Mouse (Mus musculus) limb, embryonic 12.5 days (tissue): ENCODE measurements around the gene Tango2. TPM values are rescaled to one million over a fixed set of nuclear protein-coding genes. Genes with fewer than 3 reads are reported as not detected.

Experiments used
- ATAC-seq: fragments of 200-750 bp; cut with Nextera tagmentation; 2 replicates; pipeline ENCODE4 v1.8.0; 2017; ENCODE audit warnings: low read depth, moderate TSS enrichment; ENCODE audit not compliant: insufficient number of reproducible peaks, insufficient read depth, low FRiP score, low TSS enrichment
- H3K27ac ChIP-seq: fragments of 300-500 bp; sonication (generic); 2 replicates; pipeline ENCODE4 v1.5.1; 2016; ENCODE audit warnings: mild to moderate bottlenecking, moderate library complexity
- H3K27me3 ChIP-seq: fragments of 300-500 bp; sonication (generic); 2 replicates; pipeline ENCODE4 v1.6.1; 2016; ENCODE audit warnings: mild to moderate bottlenecking, moderate library complexity
- H3K36me3 ChIP-seq: fragments of 300-500 bp; sonication (generic); 2 replicates; pipeline ENCODE4 v1.6.1; 2016; ENCODE audit warnings: mild to moderate bottlenecking, moderate library complexity
- H3K4me1 ChIP-seq: fragments of 300-500 bp; sonication (generic); replicated peaks from 2 replicates; pipeline ENCODE4 v1.6.1; 2016
- H3K4me2 ChIP-seq: fragments of 300-500 bp; sonication (generic); 2 replicates; pipeline ENCODE4 v1.6.1; 2016; ENCODE audit warnings: mild to moderate bottlenecking, moderate library complexity
- H3K4me3 ChIP-seq: fragments of 300-500 bp; sonication (generic); replicated peaks from 2 replicates; pipeline ENCODE4 v1.5.1; 2016; ENCODE audit warnings: mild to moderate bottlenecking
- H3K9ac ChIP-seq: fragments of 300-500 bp; sonication (generic); replicated peaks from 2 replicates; pipeline ENCODE4 v1.6.1; 2016; ENCODE audit warnings: mild to moderate bottlenecking, moderate library complexity
- H3K9me3 ChIP-seq: fragments of 300-500 bp; sonication (generic); 2 replicates; pipeline ENCODE4 v1.6.1; 2016; ENCODE audit warnings: mild to moderate bottlenecking, moderate library complexity
- WGBS: fragments of 180-500 bp; shearing (Covaris S2); methylation state at CpG from one replicate; pipeline ENCODE4 v1.1.7; 2016; 5-methylcytosine and 5-hydroxymethylcytosine counted together
- polyA plus RNA-seq: library from polyadenylated mRNA; unstranded; fragments of >200 nt; fragmentation: Nextera tagmentation; extraction: Ambion mirVana; gene quantifications from 2 replicates; pipeline ENCODE4 v1.2.1, GENCODE M21; 2016

Gene Tango2
- polyA plus RNA-seq, result 21.7 and 21.8 TPM in 2 replicates

DNA sequence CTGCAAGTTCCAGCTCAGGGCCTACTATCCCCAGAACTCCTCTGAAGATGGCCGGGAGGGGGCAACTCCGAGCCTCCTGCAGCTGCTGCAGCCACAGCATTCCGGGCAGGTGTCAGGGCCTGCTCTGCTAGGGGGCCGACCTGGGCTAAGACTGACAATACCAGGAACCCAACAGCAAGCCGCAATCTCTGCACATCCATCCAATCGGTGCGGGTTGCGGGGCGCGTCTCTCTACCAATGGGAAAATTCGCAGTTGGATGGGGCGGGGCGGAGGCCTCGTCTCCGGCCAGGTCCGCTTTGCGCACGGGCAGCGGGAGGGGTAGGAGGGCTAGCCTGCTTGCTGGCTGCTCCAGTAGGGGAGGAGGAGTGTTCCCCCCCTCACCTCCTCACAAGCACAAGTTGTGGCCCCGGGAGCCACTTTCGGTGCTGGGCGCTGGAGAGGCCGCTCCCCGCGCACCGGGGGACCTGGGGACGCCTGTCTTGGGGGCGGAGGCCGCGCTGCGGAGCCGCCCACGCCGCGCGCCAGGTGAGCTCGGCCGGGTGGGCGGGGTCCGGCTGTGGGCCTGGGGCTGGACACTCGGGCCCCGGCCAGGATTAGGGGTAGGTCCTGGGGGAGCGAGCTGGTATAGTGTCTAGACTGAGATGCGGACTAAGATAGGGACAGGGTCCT, at the start of gene Tango2, which contains the start of gene Arvcf:
Tango2 (minus strand) TSS at position 173 of the 670 bp plus-strand sequence.
Arvcf (plus strand) TSS at position 252 of the 670 bp plus-strand sequence.
- WGBS, result under 1% methylated on average over 44 of the region's 44 CpGs
- peak; percentile 84 for ATAC-seq

DNA sequence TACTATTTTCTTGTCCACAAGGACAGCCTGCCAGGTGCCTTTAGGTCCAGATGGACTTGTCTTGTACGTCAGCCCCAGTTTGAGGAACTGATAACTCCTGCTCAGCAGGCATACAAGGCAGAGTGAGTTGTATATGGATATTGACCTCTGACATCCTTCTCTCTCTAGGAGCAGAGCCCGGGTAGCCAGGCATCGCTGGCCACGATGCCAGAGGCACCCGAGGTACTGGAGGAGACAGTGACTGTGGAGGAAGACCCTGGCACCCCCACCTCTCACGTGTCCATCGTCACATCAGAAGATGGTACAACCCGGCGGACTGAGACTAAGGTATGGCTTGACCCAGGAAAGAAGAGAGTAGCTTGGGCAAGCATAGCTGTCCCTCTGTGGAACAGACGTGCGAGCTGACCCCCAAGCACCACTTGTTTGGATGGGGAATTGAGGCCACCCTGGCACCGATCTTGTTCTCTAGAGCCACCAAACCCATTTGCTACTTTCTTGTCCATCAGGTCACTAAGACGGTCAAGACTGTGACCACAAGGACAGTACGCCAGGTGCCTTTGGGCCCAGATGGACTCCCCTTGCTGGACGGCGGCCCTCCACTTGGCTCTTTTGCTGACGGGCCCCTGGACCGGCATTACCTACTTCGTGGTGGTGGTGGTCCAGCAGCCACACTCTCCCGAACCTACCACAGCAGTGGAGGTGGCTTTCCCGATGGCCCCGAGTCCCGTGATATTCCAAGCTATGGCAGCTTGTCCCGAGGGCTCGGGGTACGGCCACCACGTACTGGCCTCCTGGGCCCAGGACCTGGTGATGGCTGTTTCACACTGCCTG, 49.1 kb upstream of the Tango2 start:
- peaks cover 42% of the 10 kb centered on the region for H3K4me1 ChIP-seq
- H3K27me3 ChIP-seq, result no peaks in the 10 kb centered on the region
- no peak overlapping the region for H3K4me3 ChIP-seq
- H3K9me3 ChIP-seq, result no peaks in the 10 kb centered on the region
- 95% methylated on average over 27 of the region's 27 CpGs for WGBS
- H3K9ac ChIP-seq, result no peak overlapping the region
- no peak overlapping the region for H3K27ac ChIP-seq
- no peak overlapping the region for H3K4me2 ChIP-seq
- no peak for ATAC-seq
- H3K36me3 ChIP-seq, result peaks cover 56% of the 10 kb centered on the region

More for the DNA sequence above, at the start of gene Tango2, which contains the start of gene Arvcf:
- H3K9ac ChIP-seq, result peak within 1 kb of the TSS; percentile 72
- no peak within 1 kb of the TSS for H3K27ac ChIP-seq
- peak within 1 kb of the TSS; percentile 71 for H3K4me3 ChIP-seq
- peaks cover 16% of the 10 kb centered on the region for H3K4me1 ChIP-seq
- H3K27me3 ChIP-seq, result peaks cover 48% of the 10 kb centered on the region
- no peaks in the 10 kb centered on the region for H3K9me3 ChIP-seq
- H3K4me2 ChIP-seq, result peak within 1 kb of the TSS; percentile 99
- H3K36me3 ChIP-seq, result no peaks in the 10 kb centered on the region

GRCm38 (mm10) chr16:18396201-18396600, 48.3 kb upstream of the Tango2 start:
- H3K27ac ChIP-seq, result no peak overlapping the region
- H3K4me2 ChIP-seq, result no peak overlapping the region
- no peaks in the 10 kb centered on the region for H3K27me3 ChIP-seq
- no peaks in the 10 kb centered on the region for H3K9me3 ChIP-seq
- no peak overlapping the region for H3K4me3 ChIP-seq
- H3K4me1 ChIP-seq, result peaks cover 42% of the 10 kb centered on the region
- WGBS, result 83% methylated on average over 2 of the region's 2 CpGs
- ATAC-seq, result no peak
- H3K36me3 ChIP-seq, result peaks cover 48% of the 10 kb centered on the region
- H3K9ac ChIP-seq, result no peak overlapping the region

GRCm38 (mm10) chr16:18395620-18396036, 47.7 kb upstream of the Tango2 start:
- no peak for ATAC-seq
- H3K9me3 ChIP-seq, result no peaks in the 10 kb centered on the region
- H3K4me3 ChIP-seq, result no peak overlapping the region
- H3K9ac ChIP-seq, result no peak overlapping the region
- 0 out of 2 replicates have a peak overlapping the region, but pooled peaks have one; percentile 21 for H3K4me2 ChIP-seq
- 42% methylated on average over 6 of the region's 7 CpGs for WGBS
- no peak overlapping the region for H3K27ac ChIP-seq
- H3K27me3 ChIP-seq, result no peaks in the 10 kb centered on the region
- H3K36me3 ChIP-seq, result peaks cover 44% of the 10 kb centered on the region
- H3K4me1 ChIP-seq, result peaks cover 37% of the 10 kb centered on the region

GRCm38 (mm10) chr16:18394777-18395619, 47.1 kb upstream of the Tango2 start:
- H3K4me1 ChIP-seq, result peaks cover 32% of the 10 kb centered on the region
- H3K9me3 ChIP-seq, result no peaks in the 10 kb centered on the region
- H3K4me3 ChIP-seq, result no peak overlapping the region
- peaks cover 37% of the 10 kb centered on the region for H3K36me3 ChIP-seq
- no peaks in the 10 kb centered on the region for H3K27me3 ChIP-seq
- no peak for ATAC-seq
- 33% methylated on average over 11 of the region's 11 CpGs for WGBS
- H3K9ac ChIP-seq, result no peak overlapping the region
- peak overlapping the region; percentile 21; the same call in 1 of the 2 replicates for H3K4me2 ChIP-seq
- 0 out of 2 replicates have a peak overlapping the region, but pooled peaks have one; percentile 35 for H3K27ac ChIP-seq

- Histone ChIP-seq H3K27me3 (no peaks in the 10 kb centered on the region), H3K36me3 (peaks cover 28% of the 10 kb centered on the region), H3K4me2 (peak overlapping the region; percentile 90), H3K27ac (no peak overlapping the region), H3K9me3 (no peaks in the 10 kb centered on the region), H3K4me3 (peak overlapping the region; percentile 81; the same call in 1 of the 2 replicates), H3K9ac (no peak overlapping the region), H3K4me1 (peaks cover 33% of the 10 kb centered on the region)
- 87% methylated on average over 3 of the region's 3 CpGs for WGBS
- ATAC-seq, result no peak
Measured at GRCm38 (mm10) chr16:18394056-18394455, 46.2 kb upstream of the Tango2 start.

GRCm38 (mm10) chr16:18393595-18393994, 45.7 kb upstream of the Tango2 start:
- peaks cover 23% of the 10 kb centered on the region for H3K36me3 ChIP-seq
- no peaks in the 10 kb centered on the region for H3K9me3 ChIP-seq
- 52% methylated on average over 5 of the region's 5 CpGs for WGBS
- no peaks in the 10 kb centered on the region for H3K27me3 ChIP-seq
- no peak overlapping the region for H3K27ac ChIP-seq
- peak overlapping the region; percentile 80; the same call in 1 of the 2 replicates for H3K9ac ChIP-seq
- ATAC-seq, result no peak
- H3K4me1 ChIP-seq, result peaks cover 38% of the 10 kb centered on the region
- H3K4me2 ChIP-seq, result peak overlapping the region; percentile 90
- peak overlapping the region; percentile 81 for H3K4me3 ChIP-seq

DNA sequence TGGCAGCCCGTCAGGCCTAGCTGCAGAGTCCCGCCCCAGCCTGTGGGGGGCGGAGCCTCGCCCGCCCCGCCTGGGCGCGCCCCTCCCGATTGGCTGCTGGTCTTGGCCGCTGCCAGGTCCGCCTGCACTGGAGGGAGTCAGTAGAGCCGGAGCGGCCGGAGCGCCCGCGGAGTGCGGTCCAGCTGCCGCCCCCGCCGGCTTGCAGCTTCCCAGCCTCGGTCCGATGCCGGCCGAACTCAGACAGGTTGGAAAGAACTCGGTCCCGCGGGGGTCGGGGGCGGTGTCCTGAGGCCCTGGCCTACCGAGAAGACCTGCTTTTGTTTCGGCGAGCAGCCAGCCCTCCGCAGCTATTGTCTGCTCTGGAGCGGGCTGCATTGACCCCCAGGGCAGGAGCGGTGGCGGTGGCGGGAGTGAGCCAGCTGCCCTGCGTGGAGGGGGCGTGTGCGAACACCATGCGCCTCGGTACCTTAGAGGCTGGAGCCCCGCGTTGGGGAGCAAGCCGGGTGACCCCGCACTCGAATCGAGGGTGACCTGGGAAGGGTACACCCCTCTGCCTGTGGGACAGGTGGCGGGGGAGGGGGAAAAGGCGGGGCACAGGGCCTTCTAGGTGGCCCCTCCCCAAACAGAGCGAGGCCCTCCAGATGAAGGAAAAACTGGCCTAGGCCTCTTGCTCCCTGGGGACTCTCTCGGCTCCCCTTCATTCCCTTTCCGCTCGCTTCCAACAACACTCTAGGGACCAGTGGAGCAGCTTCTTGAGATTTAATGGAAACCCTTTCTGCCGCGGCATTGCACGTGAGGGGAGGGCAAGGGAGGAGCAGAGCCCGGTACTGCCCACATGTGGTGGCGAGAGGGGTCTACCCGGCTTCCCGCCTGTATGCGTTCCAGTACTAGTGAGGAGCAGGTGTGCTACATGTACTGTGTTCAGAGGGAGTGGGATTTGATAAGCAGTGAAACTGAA, 44.8 kb upstream of the Tango2 start:
- Histone ChIP-seq H3K27me3 (no peaks in the 10 kb centered on the region), H3K4me1 (peaks cover 47% of the 10 kb centered on the region), H3K9ac (peak overlapping the region; percentile 80), H3K36me3 (peaks cover 15% of the 10 kb centered on the region), H3K4me3 (peak overlapping the region; percentile 81), H3K27ac (peak overlapping the region; percentile 81), H3K9me3 (no peaks in the 10 kb centered on the region), H3K4me2 (peak overlapping the region; percentile 90)
- peak; percentile 80 for ATAC-seq
- under 1% methylated on average over 63 of the region's 63 CpGs for WGBS

- H3K36me3 ChIP-seq, result peaks cover 5% of the 10 kb centered on the region
- 0 out of 2 replicates have a peak overlapping the region, but pooled peaks have one; percentile 81 for H3K4me3 ChIP-seq
- no peaks in the 10 kb centered on the region for H3K27me3 ChIP-seq
- H3K27ac ChIP-seq, result no peak overlapping the region
- no peaks in the 10 kb centered on the region for H3K9me3 ChIP-seq
- ATAC-seq, result no peak
- H3K4me2 ChIP-seq, result 0 out of 2 replicates have a peak overlapping the region, but pooled peaks have one; percentile 90
- H3K9ac ChIP-seq, result no peak overlapping the region
- 83% methylated on average over 3 of the region's 3 CpGs for WGBS
- H3K4me1 ChIP-seq, result peaks cover 56% of the 10 kb centered on the region
Measured at GRCm38 (mm10) chr16:18391728-18392127, 43.8 kb upstream of the Tango2 start.

DNA sequence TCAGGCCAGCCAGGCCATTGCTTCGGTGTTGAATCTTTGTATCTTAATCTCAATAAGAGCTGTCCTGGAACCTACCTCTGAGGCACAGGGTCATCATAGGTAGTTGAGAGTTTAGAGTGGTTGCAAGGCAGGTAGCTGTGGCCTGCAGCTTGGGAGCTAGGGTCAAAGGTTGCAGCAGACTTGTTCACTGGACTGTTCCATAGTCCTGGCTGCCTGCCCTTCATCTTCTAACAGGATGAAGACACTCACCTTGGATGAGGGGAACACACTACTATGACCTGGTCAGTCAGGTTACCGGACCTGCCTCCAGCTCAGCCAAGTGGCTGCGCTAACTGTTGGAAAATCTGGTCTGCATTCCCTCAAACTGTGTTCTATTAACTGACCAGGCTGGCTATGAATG, 43.2 kb upstream of the Tango2 start:
- H3K4me2 ChIP-seq, result no peak overlapping the region
- H3K9me3 ChIP-seq, result no peaks in the 10 kb centered on the region
- ATAC-seq, result no peak
- H3K9ac ChIP-seq, result no peak overlapping the region
- over 99% methylated on average over 3 of the region's 3 CpGs for WGBS
- no peaks in the 10 kb centered on the region for H3K27me3 ChIP-seq
- H3K4me3 ChIP-seq, result no peak overlapping the region
- H3K36me3 ChIP-seq, result no peaks in the 10 kb centered on the region
- H3K4me1 ChIP-seq, result peaks cover 53% of the 10 kb centered on the region
- H3K27ac ChIP-seq, result no peak overlapping the region
